Mouse (Mus musculus): Measurements from ENCODE around the gene Tmem170b.

GRCm38 (mm10) chr13:41619470-41619869 lies 13.8 kb downstream of the Tmem170b start:
- no peak for TF ChIP-seq CTCF (IDR thresholded peaks at IDR 0.05; ENCODE audit: low read depth)
- no peak for TF ChIP-seq EP300 (optimal IDR thresholded peaks at IDR 0.05)

Measured in stomach, postnatal 0 days (tissue).